Mouse (Mus musculus): ENCODE results near the gene Mroh3. TPM values are rescaled to one million over a fixed set of nuclear protein-coding genes. Genes with fewer than 3 reads are reported as not detected.

Mroh3 gene
- total RNA-seq, 2 experiments from 2014 or later, result 2.0 to 2.1 TPM

DNA sequence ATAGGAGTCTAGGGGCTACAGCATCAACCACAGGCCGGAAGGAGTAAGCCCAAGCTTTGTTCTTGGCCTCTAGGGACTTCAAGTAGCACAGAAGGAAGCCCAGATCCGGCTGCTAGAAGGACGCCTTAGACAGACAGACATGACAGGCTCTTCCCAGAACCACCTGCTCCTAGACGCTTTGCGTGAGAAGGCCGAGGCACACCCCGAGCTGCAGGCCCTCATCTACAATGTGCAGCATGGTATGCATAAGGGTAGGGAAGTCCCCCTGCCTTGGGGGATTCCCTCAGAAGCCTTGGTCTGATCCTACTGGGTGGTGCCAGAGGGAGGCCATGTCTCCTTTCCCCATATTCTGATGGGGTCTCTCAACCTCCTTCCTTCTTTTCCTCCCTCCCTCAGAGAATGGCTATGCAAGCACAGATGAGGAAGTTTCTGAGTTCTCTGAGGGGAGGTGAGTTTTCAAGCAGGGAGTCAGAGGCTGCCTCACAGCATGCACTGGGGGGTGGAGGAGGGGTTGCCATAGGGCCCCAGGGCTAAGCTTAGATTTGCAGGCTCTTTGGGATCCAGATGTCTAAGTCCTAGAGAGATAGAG, 51.2 kb downstream of the Mroh3 start:
- intact Hi-C loops (cut with DNase I), result no loop called here
- no peak for DNase-seq (ENCODE audit: low spot score in 2 of 2)

DNA sequence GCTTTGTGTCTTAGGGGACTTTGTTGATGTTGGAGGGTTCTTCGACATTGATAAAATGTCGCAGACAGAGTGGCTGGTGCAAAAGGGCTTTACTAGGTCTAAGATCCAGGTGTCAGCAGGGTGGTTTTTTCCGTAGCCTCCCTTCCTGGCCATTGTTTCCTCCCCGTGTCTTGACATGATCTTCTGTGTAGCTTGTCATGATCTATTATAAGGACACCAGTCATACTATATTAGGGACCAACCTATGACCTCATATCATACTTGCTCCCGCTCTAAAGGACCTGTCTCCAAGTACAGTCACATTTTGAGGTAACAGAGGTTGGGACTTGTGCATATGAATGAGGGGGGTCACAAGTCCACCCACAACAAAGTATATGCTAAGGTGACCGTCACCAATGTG, 51.7 kb downstream of the Mroh3 start:
- no peak for DNase-seq (ENCODE audit: low spot score in 2 of 2)
- intact Hi-C loops (cut with DNase I), result no loop called here

DNA sequence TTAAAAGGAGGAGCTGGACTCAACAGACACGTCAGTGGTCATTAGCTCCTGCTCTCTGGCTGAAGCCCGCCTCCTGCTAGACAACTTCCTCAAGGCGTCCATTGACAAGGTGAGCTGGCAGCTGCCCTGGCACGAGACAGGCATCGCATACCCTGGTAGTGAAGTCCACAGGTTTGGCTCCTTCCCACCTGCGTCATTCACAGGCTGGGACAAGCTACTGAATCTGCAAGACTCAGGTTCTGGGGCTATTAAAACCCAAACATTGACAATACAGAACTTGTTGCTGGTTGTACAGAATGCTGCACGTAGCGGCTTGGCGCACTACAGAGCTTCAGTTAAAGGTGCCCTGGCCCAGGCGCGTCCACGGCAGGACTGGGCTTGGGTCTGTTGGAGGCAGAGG, 52.3 kb downstream of the Mroh3 start:
- intact Hi-C loops (cut with DNase I), result no loop called here
- DNase-seq (ENCODE audit: low spot score in 2 of 2), result no peak

DNA sequence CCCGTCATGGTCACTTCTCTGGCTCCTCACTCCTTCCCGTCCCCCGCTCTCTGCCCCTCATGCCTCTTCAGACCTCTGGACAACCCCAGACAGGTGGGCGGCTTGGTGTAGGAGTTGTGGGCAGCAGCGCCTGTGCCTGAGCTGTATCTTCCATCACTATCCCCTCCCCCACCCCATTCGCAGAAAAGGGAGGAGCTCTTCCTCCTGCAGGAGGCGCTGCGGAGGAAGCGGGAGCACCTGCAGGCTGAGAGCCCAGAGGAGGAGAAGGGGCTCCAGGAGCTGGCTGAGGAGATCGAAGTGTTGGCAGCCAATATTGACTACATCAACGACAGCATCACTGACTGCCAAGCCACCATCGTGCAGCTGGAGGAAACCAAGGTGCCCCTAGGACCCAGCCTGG, 52.8 kb downstream of the Mroh3 start:
- intact Hi-C loops (cut with DNase I), result no loop called here
- no peak for DNase-seq (ENCODE audit: low spot score in 2 of 2)

DNA sequence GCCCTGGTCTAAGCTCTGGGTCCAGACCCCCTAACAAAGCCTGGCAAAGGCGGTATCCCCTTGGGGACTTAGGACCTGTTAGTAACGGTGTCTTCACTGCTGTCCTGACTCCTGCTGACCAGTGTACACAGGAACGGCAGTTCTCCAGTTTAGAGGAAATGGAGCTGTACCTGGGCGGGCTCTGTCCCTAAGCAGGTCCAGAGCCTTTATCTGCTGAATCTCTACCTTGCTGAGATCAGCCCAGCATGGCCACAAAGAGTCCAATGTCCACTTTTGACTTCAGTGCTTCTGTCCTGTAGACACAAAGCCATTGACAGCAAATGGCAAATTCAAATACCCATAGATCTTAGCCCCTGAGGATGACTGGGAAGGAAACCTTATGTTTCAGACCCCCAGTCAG, 55.7 kb downstream of the Mroh3 start:
- DNase-seq (ENCODE audit: low spot score in 2 of 2), result no peak
- intact Hi-C loops (cut with DNase I), result no loop called here

DNA sequence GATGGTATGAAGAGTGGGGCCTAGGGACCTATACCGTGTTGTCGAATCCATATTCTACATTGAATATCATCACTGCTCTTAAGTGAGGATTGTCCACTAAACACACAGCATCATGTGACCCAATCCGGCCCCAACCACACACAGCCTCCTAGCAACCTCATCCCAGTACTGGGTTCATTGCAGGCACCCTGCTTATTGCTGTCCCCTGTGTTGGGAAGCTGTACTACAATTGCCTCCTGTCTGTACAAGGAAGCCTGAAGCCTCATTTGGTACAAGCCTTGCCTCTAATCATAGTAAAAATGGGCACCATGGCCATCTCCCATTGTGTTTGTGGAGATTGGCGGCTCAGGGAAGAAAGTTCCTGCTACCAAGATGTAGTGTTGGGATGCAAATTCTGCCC, 56.3 kb downstream of the Mroh3 start:
- no peak for DNase-seq (ENCODE audit: low spot score in 2 of 2)
- intact Hi-C loops (cut with DNase I), result no loop called here

DNA sequence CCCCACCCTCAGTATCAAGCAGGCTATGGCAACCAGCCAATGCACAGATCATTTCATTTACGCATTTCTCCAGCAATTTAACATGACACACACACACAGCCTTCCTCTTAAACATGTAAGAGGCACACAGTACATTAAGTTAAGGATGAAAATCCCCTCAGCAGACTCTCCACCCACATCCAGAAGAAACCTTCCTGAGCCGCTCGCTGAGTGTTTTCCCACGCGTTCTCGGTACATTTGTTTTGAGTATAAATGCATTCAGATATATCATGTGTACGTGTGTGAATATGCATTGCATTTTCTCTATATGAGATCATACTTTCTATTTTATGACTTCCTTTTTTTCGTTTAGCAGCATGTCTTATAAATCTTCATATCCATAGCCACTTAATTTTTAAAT, 61.3 kb downstream of the Mroh3 start:
- intact Hi-C loops (cut with DNase I), result no loop called here
- peak in 1 of 2 experiments; percentile 88 for DNase-seq (ENCODE audit: low spot score in 2 of 2)

DNA sequence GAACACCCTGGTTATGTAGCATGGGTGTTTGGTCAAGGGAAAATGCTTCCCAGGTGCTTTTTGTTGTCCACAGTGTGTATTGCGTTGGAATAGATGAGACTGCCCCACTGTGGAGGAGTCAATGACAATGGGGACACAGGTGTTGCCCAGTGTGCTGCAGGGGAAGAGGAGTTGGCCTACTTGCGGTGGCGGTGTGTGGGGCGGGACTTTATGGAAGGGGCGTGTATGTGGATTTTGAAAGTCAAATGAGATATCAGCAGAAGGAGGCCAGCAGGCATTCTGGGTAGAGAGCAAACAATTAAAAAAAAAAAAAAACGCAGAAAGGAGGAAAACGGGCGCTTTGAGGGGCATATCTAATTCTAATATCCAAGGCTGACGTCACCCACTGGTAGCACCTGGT, 62.9 kb downstream of the Mroh3 start:
- no peak for DNase-seq (ENCODE audit: low spot score in 2 of 2)

DNA sequence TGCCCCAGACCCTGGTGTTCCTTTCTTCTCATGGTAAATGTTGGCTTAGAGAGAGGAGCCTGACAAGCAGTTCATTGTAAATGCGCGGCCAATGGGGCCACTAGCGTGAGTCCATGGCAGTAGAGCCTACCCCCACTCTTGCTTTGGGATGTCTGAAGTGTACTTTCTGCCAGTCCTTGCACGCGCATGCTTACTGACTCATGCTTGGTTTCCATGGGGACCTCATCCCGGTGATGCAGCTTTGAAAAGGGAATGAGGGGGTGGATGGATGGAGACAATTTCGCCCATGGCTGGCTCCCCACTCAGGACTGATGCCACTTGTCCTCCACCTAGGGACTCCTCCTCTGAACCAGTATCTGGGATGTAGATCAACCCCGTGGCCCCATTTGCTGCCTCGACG, 69.1 kb downstream of the Mroh3 start:
- peak; percentile 82 to 95 for DNase-seq (ENCODE audit: low spot score in 2 of 2)
- intact Hi-C loops (cut with DNase I), result no loop called here

More for the DNA sequence above, 62.9 kb downstream of the Mroh3 start:
- intact Hi-C loops (cut with DNase I), result no loop called here

DNA sequence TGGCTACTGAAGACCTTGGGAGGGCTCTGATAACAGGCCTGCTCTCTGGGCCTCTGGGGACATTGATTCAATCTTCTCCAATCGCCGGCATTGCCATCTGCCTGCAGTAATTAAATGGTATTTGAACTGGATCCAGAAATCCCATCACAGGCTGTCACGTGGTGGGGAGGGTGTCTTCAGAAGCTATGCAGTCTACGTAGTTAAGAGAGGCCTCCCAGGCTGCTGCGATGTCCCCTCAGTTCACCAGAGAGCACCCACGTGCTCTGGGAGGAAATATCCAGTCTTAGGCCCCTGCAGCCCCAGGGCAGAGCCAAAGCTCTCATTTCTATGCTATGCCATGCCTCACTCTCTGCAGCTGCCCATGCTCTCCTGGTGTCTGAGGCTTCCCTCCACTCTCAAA, 70.3 kb downstream of the Mroh3 start:
- intact Hi-C loops (cut with DNase I), result no loop called here
- DNase-seq (ENCODE audit: low spot score in 2 of 2), result peak; percentile 62 to 78

DNA sequence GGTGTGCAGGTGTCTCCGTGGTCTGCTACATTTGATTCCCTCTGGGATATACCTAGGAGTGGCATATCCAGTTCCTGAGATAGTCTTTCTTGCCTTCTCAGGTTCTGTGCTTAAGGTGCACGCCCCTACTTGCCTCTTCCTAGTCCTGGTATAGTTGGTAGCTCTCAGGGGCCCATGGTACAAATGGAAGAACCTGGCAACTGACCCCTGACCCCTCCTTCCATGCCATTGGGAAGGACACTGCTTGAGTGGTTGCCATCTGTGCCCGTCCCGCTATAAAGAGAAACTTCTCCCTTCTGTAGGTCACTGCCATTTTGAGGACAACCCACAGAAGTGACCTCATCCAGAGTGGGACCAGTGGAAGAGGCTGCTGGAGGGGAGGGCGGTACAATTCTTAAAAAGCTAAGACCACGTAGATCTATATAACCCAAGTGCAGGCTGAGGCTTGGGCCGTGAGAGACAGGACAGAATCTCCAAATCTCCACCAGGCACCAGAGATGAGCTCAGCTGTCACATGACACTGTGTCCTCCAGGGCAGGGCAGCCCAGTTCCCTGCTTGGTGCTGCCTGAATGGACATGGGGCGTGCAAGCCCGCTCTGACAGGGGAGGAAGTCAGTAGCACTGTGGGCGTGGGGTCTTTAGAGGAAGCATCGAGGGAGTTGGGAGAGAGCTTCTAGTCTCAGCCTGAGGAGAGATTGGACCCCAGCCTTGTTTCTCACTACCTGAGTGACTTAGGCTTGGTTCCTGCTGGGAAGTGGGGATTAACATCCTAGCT, 71.3 kb downstream of the Mroh3 start:
- intact Hi-C loops (cut with DNase I), result no loop called here
- peak in 1 of 2 experiments; percentile 69 for DNase-seq (ENCODE audit: low spot score in 2 of 2)

DNA sequence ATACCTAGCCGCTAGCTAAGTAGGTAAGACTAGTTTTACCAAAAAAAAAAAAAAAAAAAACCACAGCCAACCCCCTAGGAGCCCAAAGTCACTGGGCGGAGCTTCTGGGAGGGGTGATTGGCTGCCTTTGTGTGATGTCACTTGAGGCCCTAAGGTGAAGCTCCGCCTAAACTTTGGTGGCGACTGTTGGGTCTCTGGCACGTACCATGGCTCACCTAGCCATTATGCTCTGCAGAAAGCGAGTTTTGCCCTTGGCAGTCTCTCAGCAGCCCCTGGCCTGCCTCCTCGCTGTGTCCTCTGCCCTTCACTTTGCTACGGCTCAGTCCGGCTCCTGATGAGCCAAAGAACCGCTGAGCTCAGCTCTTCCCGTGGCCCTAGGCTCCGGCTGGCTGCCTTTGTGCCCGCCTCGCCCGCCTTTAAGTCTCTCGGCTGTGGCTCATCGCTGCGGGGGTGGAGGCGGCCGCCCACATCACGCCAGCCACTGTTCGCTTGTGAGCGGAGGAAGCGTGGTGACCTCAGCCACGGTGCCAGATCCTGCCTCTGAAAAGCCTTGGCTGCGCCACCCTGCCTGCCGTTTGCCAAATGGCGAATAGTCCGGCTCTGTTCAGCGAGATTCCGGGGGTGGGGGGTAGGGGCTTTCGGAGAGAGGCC, 72.5 kb downstream of the Mroh3 start:
- intact Hi-C loops (cut with DNase I), result no loop called here
- DNase-seq (ENCODE audit: low spot score in 2 of 2), result peak; percentile 84 to 94

DNA sequence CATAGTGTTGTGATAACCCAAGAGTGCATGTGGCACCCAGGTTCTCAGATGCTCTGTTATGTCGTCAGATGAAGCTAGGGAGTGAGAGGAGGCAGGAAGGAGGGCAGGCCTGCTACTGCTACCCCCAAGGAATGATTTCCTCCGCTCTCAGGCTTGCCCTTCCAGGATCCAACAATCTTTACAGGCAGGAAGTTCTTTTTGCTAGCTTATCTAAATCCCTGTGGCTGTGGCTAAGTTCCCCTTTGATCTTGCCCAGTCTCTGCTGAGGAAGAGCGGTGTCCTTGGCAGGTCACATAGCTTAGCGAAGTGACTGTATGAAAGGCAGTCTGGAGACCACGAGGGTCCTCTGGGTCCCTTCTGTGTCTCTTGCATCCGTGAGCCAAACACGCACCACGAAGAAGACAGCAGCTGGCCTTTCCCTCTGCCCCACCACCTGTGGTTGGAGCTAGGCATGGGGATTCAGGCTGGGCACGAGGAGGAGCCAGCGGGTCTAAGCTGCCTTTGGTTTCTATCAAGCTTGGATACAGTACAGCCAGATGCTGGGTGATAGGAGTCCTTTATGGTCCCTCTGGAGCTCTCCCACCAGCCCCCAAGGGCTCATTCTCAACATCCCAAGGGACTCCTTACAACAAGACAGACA, 74.3 kb downstream of the Mroh3 start:
- intact Hi-C loops (cut with DNase I), result no loop called here
- DNase-seq (ENCODE audit: low spot score in 2 of 2), result no peak

DNA sequence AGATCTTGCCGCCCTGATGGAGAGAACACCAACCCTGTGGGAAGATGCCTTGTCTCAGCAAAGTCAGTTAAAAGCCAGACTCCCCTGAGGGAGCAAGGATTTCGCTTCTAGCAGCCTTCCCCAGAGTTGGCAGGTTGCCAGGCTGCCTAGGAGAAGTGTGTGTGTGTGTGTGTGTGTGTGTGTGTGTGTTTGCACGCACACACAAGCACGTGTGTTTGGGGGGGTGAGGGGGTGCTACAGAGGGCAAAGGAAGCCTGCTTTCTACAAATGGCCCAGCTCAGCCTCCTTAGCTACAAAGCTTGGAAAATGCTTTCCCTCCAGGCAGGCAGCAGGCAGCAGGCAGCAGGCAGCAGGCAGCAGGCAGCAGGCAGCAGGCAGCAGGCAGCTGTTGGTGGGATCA, 75.1 kb downstream of the Mroh3 start:
- DNase-seq (ENCODE audit: low spot score in 2 of 2), result peak in 1 of 2 experiments; percentile 70
- intact Hi-C loops (cut with DNase I), result no loop called here

DNA sequence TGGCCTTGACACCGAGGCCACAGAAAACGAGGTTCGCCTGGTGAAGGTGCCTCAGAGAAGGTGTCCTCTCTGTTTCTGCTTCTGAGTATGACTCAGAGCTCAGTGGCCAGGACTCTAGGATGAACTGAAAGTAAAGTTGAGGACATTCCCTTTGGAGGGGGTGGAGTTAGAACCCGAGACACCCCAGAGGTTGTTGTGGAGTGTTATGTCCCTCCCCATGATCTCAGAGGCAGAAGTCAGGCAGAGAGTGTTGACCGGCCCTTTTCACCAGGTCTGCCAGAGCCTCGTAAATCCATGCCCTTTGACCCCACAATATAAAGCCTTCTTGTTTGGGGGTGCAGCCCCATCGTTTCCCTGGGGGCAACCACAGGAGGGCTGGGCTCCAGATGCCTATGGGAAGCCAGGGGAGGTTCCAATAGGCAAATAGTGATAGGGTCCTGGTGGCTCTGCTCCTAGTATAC, 75.5 kb downstream of the Mroh3 start:
- DNase-seq (ENCODE audit: low spot score in 2 of 2), result no peak
- intact Hi-C loops (cut with DNase I), result no loop called here

DNA sequence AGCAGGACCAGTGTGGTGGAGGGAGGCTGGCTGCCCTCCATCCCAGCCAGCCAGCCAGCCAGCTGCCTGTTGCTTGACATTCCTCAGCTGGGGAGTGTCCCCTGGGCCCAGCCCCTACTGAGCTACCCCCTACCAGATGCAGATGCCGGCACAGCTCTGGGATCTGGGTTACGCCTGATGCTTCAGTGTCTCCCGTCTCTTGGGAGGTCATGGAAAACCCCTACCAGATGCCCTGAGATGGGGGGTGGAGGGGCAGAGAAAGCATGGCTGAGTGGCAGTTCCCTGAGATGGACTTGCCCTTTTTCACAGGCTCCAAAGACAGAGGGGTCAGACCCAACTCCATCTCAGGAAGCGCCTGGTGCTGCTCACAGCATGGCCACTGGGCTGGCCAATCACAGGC, 76.1 kb downstream of the Mroh3 start:
- intact Hi-C loops (cut with DNase I), result no loop called here
- no peak for DNase-seq (ENCODE audit: low spot score in 2 of 2)

DNA sequence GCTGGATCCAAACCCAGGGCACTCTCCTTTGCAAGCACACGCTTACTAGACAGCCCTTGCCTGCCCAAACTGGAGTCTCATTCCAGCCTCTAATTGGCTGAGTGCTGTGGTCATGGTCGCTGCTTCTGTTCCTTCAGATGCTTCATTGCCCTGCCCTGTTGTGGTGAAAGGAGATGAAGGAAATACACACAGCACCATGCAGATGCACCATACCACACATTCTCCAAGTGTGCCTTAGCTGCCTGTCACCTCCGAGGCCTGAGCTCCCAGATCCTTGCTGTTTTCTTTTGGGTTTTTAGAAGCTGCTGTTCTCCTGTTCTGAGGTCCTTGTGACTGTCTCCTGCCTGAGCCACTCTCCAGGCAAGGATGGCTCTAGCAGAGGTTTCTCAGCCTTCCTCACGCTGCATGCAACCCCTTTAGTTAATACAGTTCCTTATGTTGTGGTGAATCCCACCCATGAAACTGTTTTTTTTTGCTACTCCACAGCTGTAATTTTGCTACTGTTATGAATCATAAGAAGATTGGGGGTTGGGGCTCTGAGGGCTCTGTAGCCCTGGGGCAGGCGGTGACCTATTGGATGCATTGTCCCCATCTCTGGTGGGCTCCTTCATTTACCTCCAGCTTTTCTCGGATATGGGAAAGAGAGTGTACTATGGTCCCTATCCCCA, 76.7 kb downstream of the Mroh3 start:
- DNase-seq (ENCODE audit: low spot score in 2 of 2), result no peak
- intact Hi-C loops (cut with DNase I), result no loop called here

DNA sequence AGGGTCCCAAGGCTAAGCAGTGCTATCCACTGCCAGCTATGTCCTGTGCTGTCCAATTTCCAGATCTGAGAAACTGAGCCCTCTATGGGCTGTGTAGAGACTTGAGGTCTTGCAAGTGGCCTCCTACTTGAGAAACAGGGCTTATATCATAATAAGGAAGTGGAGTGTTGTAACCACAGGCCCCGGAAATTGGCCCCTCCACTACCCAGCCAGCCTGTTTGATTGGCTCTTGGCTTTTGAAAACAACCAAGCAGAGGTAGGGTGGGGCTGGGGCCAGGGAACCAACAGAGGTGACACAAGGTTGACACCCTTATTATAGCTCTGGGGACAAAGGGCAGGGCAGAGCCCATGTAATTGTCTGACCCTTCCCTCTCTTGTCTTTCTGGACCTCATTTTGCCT, 77.6 kb downstream of the Mroh3 start:
- intact Hi-C loops (cut with DNase I), result no loop called here

DNA sequence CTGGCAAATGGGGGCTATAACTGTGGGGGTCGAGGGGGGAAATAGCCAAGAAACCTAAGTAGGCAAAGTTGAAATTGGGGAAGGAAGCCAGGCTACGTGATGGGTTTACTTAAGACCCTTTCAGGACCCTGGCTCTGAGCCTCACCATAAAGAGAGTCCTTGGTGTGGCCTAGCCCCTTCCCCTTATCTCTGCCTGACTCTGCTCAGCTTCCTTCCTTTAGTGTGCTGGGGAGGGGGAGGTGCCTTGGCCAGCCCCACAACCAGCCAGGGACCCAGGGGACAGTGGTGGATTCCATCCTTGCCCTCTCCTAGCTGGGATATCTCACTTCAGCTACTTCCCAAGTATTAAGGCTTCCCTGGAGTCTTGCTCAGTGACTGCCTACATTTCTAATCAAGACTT, 78.1 kb downstream of the Mroh3 start:
- DNase-seq (ENCODE audit: low spot score in 2 of 2), result no peak
- intact Hi-C loops (cut with DNase I), result no loop called here

More for the DNA sequence above, 77.6 kb downstream of the Mroh3 start:
- DNase-seq (ENCODE audit: low spot score in 2 of 2), result no peak
